Mouse (Mus musculus) layer of hippocampus, adult 8-10 months (tissue): Measurements from ENCODE around the gene Pdzph1. TPM values are rescaled to one million over a fixed set of nuclear protein-coding genes. Genes with fewer than 3 reads are reported as not detected.

Experiments
- DNase-seq, 2 experiments: peaks; one replicate each; pipeline ENCODE4 v3.0.0; 2022; ENCODE audit warnings: low spot score in 2 of 2
- total RNA-seq, 4 experiments: library from RNA; stranded (reverse); gene quantifications; 2 replicates each; pipeline ENCODE4 v1.2.4; 2022

Pdzph1 gene
- total RNA-seq = 1 to 10 TPM; 1.4 to 3.8 (median 2.2) TPM

DNA sequence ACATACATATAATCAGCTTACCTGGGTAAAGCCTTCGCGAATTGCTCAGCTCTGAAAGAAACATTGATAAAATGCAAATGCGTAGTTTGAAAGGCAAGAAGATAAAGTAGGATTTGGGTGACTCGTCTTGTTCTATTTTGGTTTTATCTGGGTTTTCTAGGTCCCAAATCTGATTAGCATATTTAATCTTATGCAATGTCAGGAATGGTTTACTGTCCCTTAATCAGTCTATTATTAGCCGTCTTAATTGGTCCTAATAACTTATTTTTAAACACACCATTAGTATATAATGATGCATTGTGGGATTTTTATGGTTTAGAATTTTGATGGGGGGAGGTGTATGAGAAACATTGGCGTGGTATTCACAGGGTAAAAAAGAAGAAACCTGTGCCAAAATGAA lies at the start of gene Pdzph1:
TSS of gene Pdzph1 (minus strand) at position 101 of the 400 bp plus-strand sequence.
- no peak for DNase-seq

DNA sequence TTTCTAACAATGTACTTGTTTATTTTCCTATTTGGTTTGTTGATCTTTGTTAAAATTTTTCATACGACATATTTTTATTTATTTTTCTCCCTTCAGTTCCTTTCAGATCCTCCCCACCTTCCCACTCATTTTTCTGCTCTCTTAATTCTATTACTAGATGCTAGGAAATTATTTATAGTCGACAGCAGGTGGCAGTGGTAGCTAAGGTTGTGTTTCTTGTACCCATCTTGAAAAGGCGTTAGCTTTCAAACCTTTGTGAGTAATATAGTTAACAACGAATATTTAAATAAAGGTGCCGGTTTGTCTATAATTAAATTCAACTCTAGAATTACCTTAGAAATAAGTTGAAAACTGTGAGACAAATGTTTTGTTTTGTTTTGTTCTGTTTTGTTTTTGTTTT lies 48.6 kb upstream of the Pdzph1 start:
- DNase-seq = peak in 1 of 2 experiments; percentile 9

DNA sequence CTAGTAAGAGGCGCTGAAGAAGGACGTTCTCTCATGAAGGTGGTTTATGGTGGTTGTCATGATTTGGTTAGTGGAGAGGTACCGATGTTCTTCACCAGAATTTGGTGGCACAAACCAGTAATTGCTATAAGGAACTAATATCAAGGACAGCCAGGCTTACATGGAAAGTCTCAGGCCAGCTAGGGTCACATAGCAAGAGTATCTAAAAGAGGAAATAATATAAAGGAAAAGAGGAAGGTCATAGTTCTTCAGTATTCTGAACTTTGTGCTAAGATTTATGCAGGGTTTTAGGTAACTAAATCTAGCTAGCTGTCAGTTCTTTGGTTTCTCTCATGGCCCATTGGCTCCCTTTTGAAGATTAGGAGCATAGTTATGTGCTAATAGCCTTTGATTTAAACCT lies 42.3 kb upstream of the Pdzph1 start:
- no peak for DNase-seq

DNA sequence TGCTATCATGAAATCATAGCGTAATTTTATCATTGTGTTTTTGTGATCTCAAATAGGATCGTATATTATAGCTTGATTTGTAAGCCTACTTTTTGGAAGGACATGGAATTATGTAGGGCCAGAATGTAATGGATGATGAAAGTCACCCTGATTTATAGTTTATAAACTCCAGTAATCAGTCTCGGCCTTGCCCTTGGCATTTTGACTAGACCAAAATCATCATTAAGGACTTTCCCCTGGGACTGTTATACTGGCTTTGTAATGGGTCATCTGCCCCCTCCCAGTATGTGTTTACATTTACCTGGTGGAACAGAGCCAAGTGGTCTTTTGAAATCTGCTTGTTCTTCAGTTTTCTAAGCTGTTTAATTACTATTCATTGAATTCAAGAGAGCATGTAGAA lies 35.2 kb upstream of the Pdzph1 start:
- DNase-seq = no peak

DNA sequence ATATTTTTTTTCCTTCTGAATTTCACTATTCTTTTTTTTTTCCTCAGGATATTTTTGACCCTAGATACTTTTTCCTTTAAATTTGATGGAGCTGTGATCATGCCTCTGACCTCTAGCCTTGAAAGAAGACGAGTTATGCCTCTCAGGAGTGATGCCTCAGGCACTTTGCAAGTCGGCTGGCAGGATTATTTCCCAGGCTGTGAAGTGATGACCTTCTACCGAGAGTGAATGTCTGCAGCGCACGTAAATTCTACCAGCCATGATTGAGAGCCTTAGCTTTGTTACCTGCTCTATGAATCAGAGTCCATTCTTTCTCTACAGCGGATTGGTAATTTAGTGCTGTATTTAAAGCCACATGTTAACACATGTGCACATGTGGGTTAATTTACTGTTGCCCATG lies 33.3 kb upstream of the Pdzph1 start:
- DNase-seq = no peak

DNA sequence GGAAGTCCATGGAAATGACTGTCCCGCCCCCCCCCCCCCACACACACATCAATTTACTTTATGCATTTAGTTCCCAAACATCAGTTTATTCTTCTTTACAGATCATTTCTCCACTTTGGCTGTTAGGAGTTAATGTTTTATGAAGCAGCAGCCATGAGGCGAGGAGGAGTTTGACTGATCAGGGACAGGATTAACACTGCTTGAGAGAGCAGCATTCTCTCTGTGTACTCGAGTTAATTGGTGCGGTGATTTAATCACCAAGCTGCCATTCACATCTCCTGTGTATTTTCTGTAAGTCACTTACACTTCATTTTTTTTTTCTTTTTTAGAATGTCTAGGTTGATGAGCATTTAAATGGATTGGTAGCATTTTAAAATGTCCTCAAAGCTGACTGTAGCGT lies 32.8 kb upstream of the Pdzph1 start:
- DNase-seq = no peak

DNA sequence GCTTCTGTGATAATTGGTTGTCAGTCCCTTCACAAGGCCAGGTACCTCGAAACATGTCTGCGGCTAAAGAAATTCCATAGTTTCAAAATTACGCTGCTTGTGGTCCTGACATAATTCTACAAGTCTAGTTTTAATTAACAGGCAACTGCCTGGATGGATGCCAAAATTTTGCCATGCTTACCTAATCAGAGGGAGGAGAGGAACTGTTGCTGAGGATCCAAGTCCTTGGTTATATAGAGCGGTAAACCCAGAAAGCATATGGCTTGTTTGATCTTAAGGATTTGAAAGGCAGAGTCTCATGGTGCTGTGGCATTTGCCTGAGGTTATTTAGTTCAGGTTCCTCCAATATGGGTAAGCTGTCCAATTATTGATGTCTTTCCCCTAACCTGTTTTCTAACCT lies 27.5 kb upstream of the Pdzph1 start:
- no peak for DNase-seq

DNA sequence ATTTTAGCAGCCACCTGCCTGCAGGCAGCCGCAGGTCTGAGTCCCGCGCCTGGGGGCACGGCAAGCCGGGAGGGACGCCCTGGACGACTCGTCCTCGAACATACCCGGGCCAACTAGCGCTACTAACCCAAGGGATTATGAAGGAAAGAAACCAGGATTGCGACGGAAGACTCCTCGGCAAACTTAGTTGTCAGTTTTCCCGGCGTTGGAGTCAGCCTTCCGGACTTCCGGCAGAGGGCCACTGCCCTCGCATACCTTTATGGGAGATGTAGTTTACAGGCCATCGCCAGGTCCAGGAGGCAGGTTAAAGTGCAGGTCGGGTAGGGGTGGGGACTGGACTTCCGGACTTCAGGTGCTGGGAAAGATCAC lies 21.9 kb upstream of the Pdzph1 start, which contains the start of gene Nudt12:
TSS of gene Nudt12 (minus strand) at position 282 of the 369 bp plus-strand sequence.
- DNase-seq = peak; percentile 35 to 45

DNA sequence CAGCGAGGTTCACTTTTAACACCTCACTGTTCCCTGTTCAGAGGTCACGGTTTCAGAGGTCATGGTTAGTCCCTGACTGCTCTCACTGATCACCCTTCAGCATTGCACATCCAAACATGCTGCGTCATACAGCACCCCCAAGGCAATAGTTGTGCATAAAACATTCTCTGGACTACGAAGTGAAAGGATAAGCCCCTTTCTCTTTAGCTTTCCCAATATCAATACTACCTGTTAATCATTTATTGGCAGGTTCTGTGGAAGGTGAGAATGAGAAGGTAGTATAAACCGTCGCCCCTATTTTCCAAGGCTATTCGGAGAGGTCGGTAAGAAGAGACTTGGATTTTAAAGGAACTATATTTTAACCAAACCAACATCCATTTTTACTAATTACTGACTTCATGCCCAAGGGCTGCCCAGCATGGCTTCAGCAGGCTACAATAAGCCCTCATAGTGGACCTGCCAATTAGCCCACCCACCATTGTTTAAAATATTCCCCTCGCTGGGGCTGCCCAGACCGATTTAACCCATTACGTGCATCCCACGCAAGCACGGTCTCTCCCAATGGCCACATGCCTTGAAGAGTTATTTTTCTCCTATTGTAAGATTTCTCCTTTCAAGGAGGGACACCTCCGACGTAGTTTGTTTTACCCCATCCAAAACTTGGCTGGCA lies 21.4 kb upstream of the Pdzph1 start:
- no peak for DNase-seq

DNA sequence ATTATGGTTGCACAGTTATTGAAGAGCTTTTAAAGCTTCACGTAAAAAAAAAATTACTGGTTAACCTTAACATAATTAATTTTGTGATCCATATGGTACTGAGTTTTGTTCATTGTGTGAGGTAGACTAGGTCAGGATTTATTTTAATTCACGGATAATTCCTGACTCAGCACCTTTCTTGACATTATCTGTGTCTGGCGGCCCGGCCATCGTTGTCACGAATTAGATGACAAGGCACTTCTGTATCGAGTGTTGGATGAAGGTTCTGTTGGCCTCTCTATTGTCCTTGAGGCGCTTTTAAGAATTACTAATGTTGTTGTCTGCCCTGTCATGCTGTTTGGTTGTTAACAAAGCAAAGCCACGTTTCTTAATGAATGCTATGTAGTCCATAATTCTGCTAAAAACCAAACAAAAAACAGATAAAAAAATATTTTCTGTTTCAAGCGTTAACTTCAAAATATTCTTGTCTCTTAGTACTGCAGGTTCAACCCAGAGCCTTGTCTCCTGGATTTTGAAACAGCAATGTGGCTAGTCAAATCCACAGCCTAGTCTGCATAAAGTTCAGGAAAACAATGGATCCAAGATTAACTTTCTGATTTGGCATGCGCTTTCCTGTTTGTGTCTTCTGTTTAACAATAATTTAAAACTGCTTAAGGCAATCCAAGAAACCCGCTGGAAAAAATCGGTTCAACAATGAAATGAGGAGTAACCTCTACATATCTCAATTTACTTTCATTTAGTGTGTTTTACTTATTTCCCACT lies 20.6 kb upstream of the Pdzph1 start:
- DNase-seq = no peak

DNA sequence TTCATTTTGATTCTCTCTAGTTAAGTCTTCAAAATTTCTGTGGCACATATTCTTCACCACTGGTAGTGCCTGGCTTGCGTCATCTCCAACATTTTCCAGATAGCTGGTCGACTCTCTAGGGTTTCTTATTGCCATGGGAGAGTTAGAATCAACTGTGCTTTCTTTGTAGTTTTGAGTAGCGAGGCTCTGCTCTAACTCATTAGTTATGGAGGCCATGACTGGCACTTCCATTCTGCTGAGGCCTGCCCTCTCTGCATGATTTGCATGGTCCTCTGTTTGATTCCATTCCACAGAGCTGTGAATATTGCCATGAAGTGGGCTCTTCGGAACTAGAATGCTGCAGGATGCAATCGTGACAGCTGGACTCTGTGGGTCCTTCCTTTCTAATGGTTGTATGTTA lies 17.9 kb downstream of the Pdzph1 start:
- DNase-seq = no peak

DNA sequence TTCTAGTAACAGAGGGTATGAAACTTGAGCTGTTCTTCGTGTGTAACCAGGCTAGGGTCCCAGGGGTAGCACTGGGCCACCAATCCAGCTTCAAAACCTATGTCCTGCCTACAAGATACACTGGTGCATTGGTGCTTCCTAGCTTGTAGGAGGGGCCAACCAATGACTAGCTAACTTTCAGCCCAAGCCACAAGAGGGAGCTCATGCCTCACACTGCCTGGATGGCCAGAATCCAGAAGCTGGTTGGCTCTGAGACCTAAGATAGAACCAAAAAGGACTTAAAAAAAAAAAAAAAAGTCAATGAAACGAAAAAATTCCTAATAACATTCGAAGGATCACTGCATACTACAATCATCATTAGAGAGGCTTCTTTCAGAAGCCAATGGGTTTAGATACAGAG lies 31.3 kb downstream of the Pdzph1 start:
- DNase-seq = peak in 1 of 2 experiments; percentile 29

DNA sequence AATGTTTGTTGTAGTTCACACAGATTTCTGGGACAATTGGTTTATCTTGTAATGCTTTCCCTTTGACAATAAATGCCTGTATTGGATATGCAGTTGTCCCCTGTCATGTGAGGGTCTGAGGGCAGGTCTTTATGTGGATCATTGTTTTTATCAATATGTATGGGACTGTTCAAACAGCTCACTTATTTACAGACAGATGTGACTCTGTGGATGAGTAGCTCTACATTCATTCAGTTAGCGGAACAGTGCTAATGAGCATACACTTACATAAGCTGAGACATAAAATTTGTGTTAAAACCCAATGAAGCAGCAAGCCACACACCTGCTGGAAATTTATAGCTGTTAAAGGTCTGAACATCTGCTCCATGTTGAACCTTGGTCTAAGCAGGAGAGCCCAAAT lies 34.1 kb downstream of the Pdzph1 start:
- no peak for DNase-seq

DNA sequence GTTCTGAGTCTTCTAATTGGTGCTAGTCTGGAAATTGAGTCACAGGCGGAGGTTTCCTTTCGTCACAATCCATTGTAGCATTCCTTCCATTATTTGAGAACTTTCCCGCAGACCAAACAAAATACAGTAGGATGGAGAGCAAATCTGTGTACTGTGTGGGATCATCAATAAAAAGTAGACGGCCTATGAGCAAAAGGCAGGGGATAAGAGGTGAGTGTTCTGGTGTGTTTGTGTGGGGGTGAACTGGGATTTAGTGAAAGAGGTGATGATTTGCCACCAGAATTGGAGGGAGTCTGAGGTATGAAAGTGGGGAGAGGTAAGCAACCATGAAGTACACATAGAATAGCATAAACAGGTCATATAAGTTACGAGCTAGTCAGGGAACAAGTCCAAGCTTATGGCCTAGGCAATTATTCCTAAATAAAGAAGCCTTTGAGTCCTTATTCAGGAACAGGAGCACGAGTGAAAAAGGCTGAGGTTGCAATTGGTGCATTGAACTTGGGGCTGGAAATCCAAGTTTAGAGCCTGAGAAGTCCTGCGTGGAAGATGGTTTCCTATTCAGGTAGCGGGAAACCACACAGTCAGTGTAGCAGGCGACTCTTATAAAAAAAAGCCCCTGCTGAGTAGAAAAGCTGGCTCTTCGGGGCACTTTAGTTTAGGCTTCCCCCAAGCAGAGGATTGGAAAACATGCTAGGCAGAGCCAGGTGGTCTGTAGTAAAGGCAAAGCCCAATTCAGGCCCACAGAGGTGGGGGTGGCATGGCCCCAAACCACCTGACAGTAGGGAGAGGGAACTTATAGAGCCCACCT lies 48.0 kb downstream of the Pdzph1 start:
- DNase-seq = no peak

DNA sequence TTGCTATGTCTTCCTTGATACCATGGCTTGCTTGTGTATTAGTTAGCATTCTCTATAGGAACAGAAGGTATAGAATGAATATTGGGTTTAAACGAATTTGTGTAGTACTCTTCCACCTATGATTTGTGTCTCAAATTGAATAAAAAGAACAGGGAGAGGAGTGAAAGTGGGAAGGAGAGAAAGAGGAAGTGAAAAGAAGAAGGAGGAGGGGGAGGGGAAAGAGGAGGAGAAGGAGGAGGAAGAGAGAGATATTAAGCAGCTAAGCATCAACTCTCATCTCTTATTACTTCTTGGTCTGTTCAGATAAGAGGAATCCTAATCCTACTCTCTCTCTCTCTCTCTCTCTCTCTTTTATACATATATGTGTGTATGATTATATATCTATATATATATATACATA lies 52.6 kb downstream of the Pdzph1 start:
- DNase-seq = no peak

DNA sequence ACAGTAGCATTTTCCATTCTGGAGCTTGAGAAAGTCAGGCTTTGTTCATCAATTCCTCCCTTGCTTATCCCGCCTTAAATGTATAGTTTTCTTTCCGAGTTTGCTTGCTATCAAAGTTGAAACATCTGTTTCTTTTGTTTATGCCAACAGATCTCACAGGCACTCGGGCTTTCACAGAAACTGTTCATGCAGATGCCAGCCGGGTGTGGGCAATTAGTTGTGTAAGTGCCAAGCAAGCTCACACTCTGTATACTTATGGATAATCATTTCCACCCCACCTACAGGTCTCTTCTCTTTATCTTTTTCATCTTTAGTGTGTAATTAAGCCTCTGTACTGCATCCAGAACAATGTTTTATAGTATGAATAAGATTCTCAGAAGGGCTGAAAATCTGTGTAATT lies 53.6 kb downstream of the Pdzph1 start:
- DNase-seq = no peak

DNA sequence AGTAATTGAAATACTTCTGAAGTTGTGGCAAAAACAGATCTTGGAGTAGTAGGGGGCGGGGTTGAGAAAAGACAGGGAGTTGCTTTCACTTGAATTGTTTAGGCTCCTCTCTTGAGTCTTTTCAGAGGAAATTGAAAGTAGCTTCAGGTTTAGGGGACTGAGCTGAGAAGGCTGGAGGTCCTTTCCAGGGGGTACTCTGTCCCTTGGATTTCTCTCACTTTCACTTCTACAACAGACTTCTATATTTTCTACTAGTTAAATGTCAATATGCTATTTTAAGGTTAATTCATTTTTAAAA lies 58.2 kb downstream of the Pdzph1 start:
- DNase-seq = no peak

DNA sequence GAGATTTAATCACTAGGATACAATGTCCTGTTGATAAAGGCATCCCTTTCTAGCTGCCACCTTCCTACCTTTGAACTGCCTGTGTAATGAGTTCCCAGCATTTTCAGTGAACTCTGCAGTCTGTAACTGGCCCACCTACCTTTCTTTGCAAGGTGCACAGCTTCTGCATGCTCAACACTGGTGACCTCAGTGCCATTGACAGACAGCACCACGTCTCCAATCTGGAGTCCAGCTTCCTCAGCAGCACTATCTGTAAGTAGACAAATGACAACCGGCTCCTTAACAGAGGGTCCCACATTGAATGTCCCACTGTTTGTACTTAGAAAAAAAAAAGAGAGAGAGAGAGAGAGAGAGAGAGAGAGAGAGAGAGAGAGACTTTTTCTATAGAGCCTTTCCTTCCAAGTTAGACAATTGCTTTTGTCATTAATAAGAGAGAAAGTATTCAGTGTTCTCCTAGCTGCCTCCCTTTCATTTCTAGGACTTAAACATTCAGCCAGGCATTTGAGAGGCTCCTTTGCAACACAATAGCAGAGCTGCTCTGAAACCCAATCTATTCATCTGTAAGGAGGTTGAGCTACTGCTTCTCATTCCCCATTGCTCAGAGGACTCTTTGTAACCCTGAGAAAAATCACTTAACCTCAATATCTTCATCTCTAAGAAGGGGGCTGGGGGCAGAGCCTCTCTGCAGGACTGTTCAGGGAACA lies 58.7 kb downstream of the Pdzph1 start:
- no peak for DNase-seq

DNA sequence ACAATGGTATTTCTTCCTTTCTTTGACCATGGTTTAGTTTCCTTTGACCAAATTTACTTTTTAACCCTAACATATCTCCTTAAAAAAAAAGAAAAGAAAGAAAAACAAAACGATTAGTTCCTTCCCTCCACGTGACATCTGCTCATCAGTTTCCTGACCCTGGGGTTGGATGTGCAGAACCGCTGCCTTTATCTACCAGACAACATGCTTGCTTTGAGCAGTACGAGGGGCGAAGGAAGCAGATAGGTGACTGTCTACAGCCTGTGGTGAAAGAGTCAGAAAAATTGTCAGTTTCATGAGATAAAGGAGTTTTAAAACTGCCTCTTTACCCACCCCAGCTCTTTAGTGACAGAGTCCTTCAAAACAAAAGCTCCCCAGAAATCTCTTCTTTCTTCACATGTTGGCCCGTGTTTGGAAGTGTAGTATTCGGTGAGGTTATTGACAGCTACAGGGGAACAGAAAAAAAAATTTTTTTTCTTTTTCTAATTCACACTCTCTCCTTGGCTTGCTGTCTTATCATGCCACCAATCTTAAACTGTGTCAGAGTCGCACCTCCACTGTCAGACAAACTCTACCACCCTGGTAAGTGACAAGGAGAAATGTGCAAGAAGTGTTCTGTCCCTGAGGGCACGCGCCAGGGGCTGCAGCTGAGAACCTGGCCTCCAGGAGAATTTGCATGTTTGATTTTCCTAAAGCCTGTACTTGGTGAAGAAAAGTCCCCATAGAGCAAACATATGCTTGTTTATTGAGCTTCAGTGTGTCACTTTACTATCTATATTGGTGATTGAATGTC lies 66.2 kb downstream of the Pdzph1 start:
- DNase-seq = no peak

DNA sequence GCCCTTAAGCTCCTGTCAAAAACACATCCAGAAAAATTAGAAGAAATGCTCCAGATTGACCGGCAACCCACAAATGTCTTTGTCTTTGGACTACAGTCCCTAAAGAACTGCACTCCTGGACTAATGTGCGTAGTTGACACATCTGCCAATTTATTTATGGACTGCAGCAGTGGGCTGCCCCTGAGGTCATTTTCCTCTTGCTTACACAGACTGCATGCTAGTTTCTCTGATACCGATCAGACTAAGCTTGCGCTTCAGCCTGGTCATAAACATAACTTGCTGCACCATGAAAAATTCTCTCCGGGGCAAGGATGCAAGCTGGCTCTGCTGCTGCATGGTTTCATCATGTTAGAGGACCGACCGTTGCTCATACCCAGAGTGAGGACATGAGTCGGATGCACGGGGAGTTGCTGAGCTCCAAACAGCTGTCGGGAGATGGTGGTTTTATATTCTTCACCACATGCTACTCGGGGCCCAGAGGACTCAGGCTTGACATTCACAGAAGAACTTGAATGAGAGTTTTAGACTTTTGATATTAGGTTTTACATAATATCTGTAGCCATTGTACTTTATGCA lies 67.2 kb downstream of the Pdzph1 start:
- DNase-seq = no peak
